Mouse (Mus musculus) brain, embryonic 14.5 days (tissue): ENCODE measurements at regions not wholly inside any gene's neighbourhood (a gene's known extent, or its start where the extent isn't known, plus 50 kb on each side); places are given as distances from the start of the nearest gene placed in this dataset.
A peak's percentile ranks its signal among the peaks of the same experiment; 100 is the strongest.

Experiments used
- DNase-seq: peaks from one replicate; pipeline ENCODE4 v3.0.0-alpha.2; 2011; ENCODE audit warnings: low read depth
- CTCF ChIP-seq: fragments of 200-500 bp; IDR thresholded peaks from 2 replicates; pipeline ENCODE4 v1.5.1; 2012; ENCODE audit warnings: inconsistent platforms, mild to moderate bottlenecking, moderate library complexity, borderline replicate concordance; ENCODE audit not compliant: insufficient read depth, insufficient read length; ENCODE audit errors: extremely low read depth
- POLR2A ChIP-seq: fragments of 200-500 bp; IDR thresholded peaks from 2 replicates; pipeline ENCODE4 v1.6.1; 2012; ENCODE audit warnings: mild to moderate bottlenecking, inconsistent platforms, borderline replicate concordance; ENCODE audit not compliant: poor library complexity, insufficient read depth, insufficient read length, severe bottlenecking; ENCODE audit errors: extremely low read depth

DNA sequence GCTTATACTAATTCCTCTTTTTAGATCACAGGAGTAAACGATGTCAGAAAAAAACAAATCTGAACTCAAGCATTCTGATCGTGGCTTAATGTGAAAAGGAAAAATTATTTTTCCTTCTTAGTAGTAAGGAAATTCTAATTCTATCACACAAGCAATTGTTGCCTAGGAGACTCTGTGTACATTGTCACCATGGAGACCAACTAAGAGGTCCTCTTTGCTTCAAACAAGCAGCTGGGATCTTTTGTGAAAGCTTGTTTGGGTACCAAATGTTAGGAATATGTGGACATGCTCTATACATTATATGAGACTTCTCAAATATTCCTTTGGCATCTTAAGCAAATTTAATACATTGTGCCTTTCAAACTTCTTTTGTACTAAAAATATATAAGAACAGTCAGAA lies 345.9 kb upstream of the Atp10a start:
- TF ChIP-seq POLR2A = no peak
- no peak for TF ChIP-seq CTCF

DNA sequence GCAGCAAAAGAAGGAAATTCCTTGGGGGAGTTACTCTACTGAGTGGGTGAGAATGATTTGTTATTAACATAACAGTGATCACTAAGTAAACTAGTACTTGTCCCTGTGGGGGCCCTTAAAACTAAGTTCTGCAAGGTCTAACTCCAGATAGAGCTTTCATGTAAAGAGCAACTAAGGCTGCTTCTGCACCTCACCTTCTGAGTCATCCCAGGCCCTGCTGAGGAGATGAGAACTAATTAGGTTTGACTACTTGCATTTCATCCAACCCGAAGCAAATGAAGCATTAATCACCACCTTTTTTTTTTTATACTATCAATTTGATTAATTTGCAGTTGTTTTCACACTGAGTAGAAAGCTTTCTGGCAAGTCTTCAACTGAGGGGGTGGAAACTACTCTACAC lies 333.6 kb upstream of the Atp10a start:
- DNase-seq = peak; percentile 17

More for the DNA sequence above, 345.9 kb upstream of the Atp10a start:
- DNase-seq = peak; percentile 63

DNA sequence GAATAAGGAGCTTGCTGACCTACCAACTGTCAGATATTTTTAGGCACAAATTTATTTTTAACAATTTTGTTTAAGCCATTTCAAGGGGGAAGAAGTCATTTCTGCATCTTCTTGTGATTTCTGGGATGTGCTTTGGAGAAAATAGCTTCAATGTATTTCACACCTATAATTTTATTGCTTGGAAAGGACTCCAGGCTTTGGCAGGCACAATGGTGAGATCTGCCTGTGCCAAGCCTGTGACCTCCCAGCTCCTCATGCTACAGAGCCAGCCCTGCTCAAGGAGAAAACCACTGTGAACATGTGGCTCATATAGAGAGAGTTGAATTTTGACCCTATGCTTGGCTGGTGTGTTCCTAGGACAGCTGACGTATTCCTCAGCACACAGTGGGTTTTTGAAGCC lies 288.6 kb upstream of the Atp10a start:
- no peak for DNase-seq

More for the DNA sequence above, 333.6 kb upstream of the Atp10a start:
- no peak for TF ChIP-seq CTCF
- TF ChIP-seq POLR2A = no peak

DNA sequence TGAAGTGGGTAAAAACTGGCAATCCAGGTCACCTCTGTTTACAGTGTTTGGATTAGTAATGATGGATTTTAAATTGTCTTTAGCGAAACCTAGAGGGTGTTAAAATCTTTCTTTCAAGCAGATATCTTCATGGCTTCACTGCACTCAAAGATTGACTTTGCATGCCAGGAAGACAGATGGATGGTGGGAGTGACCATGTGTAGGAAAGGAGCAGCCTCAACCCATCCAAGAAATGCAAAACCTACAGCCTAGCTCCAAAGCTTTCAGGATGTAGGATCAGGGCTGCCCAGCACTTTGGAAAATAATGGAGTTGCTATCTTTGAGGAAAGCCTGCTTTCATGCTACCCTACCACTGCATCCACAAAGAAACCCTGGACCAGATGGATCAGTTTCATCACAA lies 272.6 kb upstream of the Atp10a start:
- no peak for DNase-seq

More for the DNA sequence above, 288.6 kb upstream of the Atp10a start:
- TF ChIP-seq POLR2A = no peak
- no peak for TF ChIP-seq CTCF

DNA sequence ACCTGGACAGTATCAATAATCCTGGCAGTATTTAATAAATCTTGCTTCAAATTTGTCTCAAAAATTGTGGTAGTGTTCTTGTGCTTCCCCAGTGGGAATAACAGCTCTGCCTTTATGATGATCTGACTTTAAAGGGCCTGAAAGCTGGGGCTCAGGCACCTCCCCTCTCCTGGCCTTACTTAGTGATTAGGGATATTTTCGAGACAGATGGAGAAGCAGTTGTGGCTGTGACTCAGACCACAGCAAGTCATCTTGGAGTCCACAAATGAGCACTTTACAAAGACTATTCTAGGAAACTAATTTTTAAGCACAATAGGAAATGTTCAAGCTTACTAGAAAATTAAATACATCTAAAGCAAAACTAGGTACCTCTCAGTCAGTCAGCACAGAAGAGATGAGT lies 267.6 kb upstream of the Atp10a start:
- TF ChIP-seq POLR2A (no peak), CTCF (no peak)
- no peak for DNase-seq

More for the DNA sequence above, 272.6 kb upstream of the Atp10a start:
- TF ChIP-seq POLR2A (no peak), CTCF (no peak)

DNA sequence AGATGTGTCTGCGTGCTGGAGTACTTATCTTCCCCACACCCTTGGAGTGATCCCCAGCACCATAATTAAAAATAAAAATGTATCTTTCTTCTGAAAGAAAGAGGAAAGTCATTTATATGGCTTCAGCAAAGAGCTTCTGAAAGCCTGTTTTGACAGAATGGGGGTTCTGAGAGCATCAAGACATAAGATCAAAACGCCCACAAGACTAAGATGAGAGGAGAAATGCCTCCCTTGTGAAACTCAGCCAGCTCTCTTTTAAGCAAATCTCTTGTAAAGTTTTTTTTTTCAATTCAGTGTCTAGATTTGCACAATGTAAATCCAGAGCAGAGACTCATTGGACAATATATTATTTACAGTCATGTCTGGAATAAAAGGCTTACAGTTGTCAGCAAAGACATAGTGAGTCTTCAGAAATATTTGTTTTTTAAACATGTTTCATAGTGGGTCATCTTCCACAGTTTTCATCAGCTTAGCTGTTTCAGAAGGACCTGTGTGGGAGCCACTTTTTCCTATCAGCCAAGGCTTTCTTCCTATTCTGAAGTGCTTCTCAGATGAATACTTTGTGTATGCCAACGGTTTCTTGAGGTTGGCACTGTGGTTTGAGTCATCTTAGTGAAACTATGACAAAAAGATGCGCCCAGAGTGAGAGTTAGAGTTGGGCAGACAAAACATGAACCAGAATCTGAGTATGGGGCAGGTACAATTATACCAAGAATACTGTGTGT lies 263.4 kb upstream of the Atp10a start:
- TF ChIP-seq POLR2A (no peak), CTCF (no peak)
- no peak for DNase-seq

DNA sequence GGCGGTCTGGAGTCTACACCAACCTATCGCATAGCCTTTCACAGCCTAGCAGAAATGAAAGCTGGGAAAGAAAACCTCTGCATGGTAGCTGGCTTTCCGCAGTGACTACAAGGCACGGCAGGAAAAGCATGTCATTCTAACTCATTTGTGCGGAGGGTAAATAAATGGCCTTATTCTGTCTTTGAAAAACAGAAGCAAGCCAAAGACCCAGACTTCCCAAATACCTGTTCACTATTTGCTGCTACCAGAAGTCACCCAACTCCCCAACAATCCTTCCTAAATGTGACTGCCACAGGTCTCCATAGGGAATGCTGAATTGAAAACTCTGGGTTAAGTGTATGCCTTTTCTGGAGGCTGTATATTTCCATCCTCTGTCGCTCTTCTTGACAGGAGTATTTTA lies 258.0 kb upstream of the Atp10a start:
- DNase-seq = peak; percentile 69
- TF ChIP-seq CTCF = no peak
- no peak for TF ChIP-seq POLR2A

DNA sequence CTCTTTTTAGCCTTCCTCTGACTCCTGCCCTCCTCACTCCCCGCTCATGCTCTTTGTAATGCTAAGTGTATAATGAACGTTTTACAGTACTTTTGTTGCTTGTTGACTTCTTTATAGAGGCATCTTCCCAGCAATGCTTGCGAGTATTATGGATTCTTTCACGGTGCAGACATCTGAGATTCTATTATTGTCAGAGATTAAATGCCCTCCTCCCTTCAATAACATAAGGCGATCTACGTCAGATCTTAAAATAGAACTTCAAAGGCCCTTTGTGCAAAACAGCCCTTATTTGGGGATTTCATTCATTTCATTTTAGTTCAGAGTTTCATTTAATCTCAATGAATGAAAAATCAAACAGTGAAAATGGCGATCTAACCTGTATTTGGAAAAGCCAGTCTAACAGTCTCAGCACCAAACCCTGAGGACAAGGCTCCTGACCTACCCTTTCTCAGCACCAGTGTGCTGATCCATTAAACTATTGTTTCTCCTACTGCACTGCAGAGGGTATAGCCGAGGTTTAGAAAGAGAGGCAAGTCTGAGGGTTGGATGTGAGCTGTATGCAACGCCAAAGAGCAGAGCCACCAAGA lies 257.3 kb upstream of the Atp10a start:
- TF ChIP-seq CTCF (no peak), POLR2A (no peak)
- no peak for DNase-seq

DNA sequence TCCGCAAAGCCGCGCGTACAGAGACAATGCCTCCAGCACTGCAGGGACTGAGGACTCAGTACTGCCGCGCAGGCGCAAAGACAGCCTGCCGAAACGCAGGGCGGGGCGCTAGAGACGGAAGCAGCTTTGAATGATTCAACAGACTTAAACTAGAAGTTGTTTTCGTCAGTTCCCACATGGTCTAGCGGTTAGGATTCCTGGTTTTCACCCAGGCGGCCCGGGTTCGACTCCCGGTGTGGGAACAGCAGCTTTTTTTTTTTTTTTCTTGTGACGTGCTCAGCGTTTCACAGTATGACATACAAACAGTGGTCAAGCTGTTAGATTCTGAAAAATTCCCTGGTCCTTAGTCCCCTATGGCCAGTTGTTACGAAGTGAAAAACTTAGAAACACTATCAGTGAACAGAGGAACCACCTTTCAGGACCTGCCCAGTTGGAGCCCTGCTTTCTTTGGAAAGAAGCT lies 256.8 kb upstream of the Atp10a start:
- DNase-seq = peak; percentile 99
- TF ChIP-seq POLR2A (peak; percentile 92; the same call in 1 of the 2 replicates), CTCF (no peak)

DNA sequence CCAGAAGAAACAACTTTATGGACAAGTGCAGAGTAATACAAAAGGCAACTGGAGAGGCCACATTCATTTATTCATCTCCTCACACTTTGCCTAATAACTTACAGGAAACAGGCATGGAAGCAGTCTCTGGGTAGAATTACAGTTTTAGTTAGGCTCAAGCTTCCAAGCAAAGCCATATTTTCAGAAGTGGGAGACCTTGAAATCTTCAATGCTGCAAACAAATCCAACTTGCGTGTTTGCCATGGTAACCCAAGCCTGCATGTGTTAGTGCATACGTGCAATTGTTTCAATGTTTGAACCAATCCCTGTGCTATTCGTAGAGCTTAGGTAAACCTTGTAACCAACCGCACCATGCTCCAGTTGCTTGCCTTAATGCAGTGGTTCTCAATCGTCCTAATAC lies 256.3 kb upstream of the Atp10a start:
- TF ChIP-seq POLR2A = no peak
- TF ChIP-seq CTCF = no peak
- DNase-seq = peak; percentile 65

DNA sequence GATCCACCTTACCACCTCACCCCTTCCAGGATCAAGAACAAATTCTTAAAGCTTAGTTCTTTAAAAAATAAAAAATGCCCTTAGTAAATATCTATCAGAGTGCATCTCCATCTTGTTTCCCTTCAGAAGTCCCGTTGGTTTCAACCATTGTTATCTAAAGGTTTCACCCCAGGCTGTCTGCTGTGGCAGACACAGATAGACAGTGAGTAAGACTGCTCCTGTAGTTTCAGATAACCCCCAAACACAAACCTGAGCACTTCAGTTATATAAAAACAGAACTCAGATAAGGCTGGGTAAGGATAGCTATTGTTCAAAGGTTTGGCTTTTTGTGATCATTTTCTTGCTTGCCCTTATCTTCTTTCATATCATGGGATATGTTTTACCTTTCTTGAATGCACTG lies 255.4 kb upstream of the Atp10a start:
- TF ChIP-seq POLR2A (no peak), CTCF (no peak)
- no peak for DNase-seq

DNA sequence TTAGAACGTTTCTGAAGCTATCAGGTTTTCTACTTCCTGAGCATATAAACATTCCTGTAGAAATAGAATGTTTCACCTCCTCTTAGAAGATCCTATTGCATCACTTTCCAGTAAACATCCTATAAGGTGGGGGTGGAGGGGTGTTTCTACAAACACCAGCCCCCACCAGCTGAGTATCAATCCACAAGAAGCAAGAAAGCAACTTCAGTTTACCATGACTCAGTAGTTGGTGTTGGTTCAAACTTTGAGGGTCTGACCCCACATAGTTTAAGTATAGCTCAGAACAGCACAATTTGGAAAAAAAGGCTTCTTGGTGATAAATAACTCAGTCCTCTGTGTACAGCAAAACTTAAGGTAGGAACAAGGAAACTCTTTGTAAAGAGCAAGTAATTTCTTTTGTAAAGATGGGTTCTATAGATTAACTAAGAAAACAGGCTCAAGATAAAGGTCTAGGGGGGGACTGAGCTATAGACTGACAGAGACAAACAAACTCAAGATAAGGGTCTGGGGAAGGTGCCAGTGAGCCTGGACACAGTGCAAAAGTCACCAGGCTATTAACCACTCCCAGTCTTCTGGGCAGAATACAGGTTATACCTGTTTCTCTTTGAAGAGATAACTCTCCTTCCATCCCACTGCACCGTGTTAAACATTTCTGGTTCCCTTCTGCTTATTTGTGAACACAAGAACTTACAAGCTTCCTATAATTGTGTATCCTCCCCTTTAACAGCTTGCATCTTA lies 218.9 kb upstream of the Atp10a start:
- DNase-seq = no peak
- TF ChIP-seq POLR2A = no peak
- no peak for TF ChIP-seq CTCF

DNA sequence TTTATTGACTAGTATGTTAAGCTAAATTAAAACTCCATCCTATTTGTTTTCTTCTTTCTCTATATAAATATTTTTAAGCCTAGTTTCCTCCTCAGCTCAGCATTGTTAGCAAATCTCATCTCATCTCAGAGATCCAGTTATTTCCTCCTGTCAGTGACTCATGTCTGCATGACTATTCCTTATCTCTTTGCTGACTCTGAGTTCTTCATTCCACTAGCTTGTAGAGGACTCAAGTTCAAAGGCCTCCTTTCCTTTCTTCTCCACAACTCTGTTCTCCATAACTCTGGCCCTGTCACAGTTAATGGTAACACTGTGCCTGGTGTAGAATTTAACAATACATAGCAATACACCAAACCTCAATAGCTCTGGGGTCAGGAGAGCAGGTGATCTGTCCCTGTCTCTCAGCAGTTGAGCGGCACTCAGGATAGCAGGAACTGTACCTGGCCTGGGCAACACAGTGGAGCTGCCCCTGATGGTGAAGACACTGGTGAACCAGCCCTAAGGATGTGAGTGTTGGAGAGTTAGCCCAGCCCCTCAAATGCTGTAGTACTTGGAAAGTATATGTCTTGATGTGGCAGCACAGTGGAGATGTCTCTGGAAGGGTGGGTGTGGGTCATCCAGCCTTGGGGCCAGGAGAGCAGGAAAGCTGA lies 213.3 kb upstream of the Atp10a start:
- TF ChIP-seq POLR2A = no peak
- TF ChIP-seq CTCF = no peak

More for the DNA sequence above, 213.3 kb upstream of the Atp10a start:
- DNase-seq = no peak
